Mouse (Mus musculus): Measurements from ENCODE around the gene Tgfbrap1.
A peak's percentile ranks its signal among the peaks of the same experiment; 100 is the strongest.
"Not testable (repeated sequence)": the region's sequence is repeated elsewhere in the genome, so short reads cannot be mapped to it uniquely, and the experiment has no call there.

Gene Tgfbrap1

DNA sequence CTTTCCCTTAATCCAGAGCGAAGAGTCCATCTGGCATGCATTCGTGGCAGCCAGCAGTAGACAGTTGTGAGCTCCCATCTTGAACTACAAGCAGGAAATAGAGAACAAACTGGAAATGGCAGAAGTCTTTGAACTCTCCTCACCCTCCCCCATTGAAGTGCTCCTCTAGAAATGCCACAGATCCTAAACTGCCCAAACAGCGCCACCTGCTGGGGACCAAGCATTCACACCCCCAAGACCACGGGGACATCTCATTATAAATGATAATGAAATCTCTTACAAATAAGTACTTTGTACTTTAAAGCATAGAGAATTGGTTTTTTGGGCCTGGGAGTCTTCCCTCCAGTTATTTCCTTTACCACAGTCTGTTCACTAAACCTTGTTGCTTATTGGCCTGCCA lies 12.1 kb upstream of the Tgfbrap1 start:
- peak; percentile 26 for DNase-seq

DNA sequence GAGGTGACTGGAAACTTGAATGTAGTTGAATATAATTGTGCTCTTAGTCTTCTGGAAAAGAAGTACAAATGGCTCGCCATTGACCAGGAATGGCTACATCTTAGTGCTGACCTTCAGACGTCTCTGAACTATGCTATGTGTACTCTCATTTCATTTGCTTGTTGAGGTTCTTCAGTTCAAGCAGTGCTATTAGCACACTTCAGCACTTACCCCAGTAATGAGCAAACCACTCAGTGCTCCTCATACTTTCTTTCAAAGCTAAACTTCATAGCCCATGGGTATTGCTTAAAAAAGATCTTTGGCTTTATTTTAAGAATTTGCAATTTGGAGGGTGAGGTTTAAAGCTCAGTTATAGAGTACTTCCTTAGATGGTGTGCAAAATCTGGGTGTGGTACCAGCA lies 10.3 kb upstream of the Tgfbrap1 start:
- no peak for DNase-seq

DNA sequence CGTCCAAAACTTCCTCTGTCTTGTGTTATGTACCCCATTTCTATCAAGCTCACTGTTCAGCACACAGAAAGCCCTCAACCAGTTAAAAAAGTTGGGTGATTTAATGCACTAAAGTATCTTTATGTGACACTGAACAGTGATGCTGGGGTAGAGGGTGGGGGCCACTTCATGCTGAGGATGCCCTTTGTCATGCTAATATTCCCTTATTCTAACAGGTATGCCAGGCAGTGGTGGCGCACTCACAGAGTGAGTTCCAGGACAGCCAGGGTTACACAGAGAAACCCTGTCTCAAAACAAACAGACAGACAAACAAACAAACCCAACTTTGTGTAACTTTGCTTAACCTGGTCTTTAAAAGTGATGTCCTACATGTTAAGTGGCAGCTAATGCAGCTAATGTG lies 4.2 kb downstream of the Tgfbrap1 start:
- DNase-seq = no peak

DNA sequence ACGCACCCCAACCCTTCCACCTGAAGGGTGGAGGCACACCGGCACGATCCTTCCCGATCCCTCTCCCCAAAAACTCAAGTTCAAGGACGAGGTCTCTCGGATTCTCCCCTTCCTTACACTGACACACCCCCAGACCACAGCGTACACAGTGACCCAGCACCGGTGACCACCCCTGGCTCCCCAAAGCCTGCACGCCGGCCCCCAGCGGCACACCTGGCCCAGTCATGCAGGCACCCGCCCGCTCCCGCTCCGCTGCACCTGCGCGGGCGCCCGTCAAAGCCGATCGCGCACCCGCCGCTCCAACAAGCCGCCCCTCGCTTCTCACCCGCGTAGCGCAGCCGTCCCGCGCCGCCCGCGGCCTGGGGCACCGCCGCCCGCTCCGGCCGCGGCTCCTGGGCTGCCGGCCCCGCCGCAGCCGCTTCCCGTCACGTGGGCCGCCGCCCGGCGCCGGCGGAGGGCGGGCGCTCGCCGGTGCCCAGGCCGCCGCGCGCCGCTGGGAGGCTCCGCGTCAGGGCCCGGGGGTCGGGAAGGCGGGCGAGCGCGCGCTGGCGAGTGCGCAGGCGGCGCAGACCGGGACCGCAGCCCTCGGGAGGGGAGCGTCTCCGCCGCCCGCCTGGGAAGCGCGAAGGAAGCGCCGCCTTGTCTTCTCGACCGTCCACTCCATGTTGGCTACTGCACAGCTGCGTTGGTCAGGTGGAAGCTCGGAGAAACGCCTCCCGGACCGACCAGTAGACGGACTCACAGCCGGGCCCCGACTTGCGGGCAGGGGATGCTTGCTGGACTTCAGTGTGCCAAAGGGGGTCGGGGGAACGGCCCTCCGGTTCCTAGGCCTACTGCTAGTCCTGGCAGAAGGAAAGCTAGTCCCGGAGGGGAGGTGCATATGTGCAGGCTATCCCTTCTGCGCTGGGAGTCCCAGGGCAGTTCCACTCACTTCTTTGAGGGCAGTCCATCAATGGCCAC lies 6.1 kb downstream of the Tgfbrap1 start:
- peak; percentile 71 for DNase-seq

DNA sequence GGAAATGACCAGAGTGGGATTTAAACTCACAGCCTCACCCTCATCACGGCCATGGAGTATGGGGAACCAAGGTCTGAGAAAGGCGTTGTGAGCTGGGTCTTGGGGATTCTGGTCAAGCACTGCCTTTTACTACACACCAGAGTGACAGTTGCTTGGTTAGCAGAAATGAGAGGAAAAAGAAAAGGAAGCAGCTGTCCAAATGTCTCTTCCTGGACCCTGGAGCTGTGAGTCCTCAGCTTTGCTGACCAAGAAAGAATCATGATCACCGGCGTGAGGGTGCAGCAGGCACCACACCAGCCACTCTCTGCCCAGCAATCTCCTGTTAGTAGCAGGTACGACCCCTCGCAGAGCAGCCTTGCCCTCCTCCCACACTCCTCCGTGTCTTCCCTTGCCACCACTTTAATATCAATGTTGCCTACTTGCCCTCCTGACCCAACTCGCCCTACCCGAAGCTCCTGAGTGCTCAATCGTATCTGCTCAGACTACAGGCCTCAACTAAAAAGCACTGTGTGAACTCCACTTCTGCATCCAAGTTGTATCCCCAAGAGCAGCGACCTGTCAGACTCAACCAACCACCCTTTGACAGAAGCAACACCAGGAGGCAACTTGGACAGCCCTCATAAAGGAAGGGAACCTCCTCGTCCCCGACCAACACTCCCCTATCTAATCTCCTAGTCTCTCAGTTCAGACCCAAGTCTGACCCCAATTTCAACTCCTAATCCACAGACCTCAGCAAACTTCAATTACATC lies 7.0 kb downstream of the Tgfbrap1 start:
- peak; percentile 15 for DNase-seq

DNA sequence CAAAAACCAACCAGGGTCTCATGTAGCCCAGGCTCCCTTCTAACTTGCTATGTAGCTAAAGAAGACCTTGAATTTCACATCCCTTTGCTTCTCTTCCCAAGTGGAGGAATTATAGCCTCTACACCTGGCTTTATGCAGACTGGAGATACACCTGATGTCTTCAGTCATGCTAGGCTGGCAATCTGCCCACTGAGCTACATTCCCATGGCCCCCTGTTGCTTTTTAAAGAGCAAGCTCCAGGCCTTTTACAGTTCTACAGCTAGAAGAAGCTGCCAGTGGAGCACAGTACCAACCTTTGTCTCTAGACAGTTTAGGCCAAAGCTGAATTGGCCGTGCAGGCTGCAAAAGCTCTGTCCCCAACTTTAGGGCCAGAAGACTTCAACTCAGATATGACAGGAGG lies 8.0 kb downstream of the Tgfbrap1 start:
- peak; percentile 22 for DNase-seq

DNA sequence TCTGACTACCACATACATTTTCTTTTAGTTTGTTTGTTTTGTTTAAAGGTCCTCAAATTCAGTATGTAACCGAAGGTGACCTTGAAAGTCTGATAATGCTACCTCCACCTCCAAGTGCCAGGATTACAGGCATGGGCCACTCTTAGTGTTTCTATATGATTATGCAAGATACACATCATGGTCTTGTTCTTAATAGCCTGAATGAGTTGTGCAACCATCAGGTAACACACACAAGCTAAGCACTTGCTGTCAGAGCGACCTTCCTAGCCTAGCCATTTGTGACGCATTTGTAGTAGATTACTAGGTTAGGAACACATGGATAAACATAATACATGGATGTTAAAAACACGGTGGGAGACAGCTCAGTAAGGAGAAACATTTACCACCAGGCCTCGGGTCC lies 15.5 kb downstream of the Tgfbrap1 start:
- DNase-seq = no peak

DNA sequence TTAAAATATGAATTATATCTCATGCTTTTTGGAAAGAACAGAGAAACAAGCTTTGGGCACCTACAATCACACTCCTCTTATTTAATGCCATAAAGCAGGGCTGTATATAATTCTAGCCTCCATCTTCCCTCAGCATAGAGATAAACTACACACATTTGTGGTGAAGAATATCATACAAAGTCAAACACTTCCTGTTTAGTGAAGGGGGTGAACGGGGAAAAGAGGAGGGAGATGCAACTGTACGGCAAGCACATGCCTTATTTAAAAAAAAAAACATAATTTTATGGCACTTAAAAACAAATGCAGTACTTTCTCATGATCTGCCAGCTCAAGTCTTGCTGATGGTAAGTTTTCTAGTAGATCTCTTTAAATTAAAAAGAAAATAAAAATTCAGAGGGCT lies 20.3 kb downstream of the Tgfbrap1 start:
- DNase-seq = no peak

DNA sequence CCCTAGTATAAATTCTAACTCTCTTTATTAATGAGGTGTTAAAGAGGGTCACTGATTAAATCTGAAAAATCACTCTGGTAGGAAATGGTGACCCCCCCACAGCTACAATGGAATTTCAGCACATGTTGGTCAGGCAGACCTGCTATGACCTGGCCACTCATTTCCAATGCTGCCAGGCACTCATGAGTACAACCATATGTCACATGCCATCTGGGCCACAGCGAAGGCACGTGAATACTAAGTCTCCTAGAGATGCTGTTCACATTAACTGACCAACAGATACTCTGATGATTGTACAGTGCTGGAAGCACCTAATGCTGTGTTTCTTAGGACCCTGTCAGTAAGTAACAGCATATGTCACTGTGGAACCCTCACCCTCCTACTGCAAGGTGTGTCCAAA lies 23.6 kb downstream of the Tgfbrap1 start:
- DNase-seq = peak; percentile 45

DNA sequence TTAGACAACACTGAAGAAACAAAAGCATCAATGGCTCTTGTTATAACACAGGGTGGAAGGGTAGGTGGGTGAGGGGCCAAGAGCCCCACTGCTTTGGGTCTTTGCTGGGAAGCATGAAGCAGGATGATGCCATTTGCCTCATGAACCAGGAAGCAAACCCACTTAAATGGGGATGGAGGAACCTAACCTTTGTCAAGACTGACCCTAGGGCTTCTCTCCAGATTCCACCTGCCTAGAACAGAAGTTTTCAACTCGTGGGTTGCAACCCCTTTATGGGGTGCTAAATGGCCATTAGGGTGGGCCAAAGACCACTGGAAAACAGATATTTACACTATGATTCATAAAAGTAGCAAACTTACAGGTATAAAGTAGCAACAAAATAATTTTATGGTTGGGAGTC lies 25.9 kb downstream of the Tgfbrap1 start:
- no peak for DNase-seq

DNA sequence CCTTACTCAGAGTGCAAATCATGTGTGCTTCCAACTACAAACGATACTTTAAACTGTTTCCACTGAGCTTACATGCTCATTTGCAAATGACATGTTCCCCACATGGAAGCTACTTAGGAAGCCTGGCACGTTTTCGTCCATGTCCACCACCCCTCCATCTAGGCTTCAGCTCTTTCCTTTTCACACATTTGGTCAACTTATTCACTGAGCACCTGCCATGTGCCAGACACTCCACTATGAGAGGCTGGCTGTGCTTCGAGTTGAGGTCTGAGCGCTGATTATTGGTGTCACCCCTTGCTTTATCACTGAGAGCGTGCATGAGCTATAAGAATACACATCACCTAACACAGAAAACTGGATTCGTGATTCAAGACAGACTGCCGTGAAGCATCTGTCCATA lies 26.4 kb downstream of the Tgfbrap1 start:
- DNase-seq = no peak

DNA sequence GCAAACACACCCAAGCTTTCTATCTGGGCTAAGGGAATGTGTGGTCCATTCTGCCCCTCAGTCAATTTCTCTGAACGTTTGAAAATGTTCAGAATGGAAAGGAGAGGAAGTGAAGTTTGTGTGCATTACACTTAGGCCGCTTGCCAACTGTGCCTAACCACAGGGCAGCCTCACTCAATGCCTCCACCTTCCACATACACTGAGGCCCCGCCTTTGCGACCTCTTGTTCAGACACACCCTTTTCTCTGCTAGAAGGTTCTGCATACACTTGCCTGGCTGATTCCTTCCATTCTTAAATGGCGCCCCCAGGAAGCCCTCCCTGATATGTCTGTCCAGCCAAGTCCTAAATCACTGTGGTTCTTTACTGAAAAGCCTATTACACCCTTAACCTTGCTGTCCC lies 27.7 kb downstream of the Tgfbrap1 start:
- DNase-seq = no peak

DNA sequence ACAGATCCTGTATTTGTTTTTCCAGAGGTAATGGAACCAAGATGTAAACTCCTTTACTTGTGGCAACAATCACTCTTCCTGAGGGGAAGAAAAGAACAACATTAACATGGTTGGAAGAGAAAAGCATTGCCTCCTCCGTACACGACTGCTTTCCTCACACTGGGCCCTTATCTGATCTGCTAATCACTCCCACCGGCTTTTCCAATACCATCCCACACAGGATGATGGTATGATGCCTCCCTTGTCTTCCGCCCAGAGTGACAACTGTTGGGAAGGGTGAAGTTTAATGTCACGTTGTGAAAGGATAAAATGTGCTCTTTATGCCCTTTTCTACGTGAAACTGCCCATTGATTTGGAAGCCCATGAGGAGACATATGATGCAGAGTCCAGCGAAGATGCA lies 30.9 kb downstream of the Tgfbrap1 start:
- no peak for DNase-seq

DNA sequence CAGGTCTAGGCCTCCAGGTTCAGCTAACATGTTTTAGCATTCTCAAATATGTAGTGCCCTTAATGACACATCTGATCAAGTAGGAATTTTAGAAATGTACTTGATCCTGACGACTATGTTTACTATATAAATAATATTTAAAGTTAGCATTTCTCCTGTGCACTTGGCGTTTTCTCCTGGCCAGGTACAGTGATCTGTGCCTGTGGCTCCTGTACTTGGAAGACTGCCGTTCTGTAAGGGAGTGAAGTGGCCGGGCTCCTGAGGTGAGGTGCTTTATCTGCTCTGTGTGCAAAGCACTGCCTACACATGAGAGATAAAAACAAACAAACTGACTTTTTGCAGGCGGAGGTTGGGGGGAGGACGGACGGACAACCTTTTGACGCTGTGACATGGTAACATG lies 31.9 kb downstream of the Tgfbrap1 start:
- DNase-seq = no peak

DNA sequence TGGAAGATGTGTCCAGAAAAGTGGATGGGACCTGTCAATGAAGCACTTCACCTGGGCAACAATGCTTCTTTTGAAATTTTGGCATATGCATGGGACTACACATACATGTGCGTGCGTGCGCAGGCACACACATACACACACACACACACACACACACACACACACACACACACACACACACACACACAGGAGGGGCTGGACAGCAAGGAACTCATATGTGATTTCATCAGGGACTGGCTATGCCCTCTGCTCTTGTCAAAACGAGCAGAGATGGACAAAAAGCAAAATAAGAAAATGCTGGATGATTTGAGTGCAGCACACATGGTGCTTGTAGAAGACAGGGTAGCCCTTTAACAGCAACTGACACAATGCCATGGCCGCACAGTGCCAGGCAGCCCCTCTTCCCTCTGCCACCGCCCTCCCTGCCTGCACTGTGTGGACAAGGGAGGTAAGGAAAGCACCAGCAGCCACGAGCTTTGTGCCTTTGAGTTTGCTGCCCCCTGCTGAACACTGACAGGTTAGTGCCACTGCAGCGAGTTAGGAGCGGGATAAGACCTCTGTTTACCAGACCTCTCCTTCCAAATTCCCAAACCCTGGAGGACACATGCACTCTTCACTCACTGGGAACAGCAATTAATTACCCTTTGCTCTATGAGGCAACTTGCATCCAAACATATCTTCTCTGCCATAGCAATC lies 32.7 kb downstream of the Tgfbrap1 start:
- DNase-seq = peak; percentile 40

DNA sequence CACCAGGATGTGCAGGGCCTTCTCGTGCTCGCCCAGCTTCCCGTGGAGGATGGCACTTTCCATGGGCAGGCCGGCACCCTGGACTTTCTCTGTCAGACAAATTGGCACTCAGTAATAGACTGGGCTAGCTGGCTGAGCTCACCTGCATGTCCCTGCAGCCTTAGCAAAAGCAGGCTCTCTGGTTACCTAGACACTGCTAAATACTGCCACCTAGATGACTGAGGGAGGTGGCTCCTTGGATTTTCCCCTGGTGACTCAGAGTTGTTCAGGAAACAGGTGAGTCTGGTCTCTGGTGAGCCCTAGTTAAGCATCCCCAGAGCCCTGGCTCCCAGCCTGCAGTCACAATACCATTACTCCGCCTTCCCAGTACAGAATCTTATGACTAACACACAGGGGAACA lies 46.5 kb downstream of the Tgfbrap1 start:
- DNase-seq = no peak

DNA sequence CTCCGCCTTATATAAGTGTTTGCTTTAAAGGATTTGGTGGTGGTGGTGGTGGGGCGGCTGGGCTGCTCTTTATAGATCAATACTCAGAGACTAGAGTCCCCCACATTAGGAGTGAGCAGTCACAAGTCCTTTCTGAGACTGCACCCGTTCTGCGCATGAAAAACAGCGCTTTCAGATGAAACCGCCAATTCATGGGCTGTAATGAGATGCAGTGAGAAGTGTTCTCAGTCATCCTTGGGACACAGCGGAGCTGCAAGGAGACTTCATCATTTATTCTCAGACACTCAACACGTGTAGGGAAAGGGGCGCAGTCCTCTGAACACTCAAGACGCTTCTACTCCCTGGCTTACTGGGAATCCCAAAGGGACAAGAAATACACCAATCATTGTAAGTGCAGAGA lies 50.6 kb downstream of the Tgfbrap1 start:
- no peak for DNase-seq

DNA sequence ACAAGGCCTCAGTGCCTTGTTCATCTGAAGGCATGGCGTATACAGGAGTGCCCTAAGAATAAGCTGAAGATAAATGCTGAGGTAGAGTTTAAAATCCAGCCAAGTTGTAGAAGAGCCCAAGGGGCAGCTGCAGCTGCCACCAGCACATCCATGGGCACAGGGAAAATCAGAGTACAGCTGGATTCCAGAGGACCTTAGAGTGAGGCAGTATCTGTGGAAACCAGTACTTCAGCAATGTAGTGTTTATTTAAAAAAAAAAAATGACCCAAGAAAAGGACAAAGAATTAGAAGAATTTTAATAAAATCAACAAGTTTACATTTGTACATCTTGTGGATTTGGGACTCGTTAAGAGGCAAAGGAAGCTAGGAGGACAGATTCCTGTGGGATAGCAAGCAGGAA lies 51.4 kb downstream of the Tgfbrap1 start:
- no peak for DNase-seq

DNA sequence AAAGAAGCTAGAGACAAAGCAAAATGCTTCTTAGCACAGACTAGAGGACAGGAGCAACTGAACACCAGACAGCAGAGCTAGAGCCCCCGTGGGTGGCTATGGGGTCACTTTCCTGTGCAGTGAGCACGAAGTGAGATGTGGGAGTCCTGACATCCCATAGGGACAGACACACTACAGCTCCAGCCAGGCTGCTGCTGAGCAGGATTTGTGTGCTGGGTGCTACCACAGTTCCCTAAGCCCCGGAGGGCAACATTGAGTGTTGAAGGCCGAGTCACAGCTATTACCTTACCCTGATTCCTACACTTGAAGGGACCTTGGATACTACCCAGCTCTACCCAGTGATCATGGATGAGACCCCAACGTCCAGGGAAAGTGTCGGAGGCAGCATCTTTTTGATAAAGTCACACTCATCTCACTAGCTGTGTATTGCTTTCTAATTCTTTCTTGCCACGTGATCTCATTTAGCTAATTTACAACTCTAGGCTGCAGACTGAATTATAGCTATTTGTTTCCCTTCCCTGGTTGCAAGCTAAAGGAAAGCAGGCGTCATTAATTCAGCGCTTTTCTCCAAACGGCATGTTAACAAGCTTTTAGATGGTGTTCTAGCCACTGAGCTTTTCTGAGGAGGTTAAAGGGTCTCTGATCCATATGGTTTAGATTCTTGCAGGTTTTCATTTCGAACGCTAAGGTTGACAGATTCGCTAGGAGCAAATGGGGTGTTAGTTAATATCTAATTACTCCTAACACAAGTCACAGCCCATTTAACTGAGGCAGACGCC lies 53.0 kb downstream of the Tgfbrap1 start:
- DNase-seq = no peak

DNA sequence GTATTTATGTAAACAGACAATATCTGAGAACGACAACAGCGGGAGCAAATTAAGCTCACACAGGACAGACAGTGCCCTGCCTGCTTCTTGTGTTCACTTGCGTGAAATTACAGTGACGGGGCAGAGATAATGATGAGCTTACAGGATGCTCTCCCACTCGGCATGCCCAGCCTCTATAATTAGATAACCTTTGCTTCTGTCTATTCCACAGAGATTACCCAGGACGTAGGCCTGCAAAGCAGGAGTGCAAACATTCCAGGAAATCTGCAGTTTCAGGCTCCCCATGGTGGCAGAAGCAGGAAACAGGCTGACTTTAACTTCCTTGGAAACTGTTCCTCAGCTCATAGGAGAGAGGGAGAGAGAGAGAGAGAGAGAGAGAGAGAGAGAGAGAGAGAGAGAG lies 56.2 kb downstream of the Tgfbrap1 start:
- DNase-seq = no peak

DNA sequence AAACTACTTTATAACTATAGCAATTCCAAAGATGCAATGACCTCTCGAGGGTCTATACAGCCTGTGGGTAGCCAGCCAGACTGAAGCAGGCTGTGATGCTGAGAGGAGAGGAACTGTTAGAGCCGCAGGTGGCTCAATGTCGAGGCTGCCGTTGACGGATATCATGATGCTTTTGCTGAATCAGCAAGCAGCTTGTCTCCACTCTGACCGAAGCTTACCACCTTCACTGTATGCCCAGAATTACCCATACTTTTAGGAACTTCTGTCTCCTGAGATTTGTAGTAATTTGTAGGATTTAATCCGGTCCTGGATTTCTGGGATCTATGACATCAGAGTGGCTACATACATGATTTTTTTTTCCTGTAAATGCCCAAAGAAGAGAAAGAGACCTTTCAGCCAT lies 62.4 kb downstream of the Tgfbrap1 start:
- DNase-seq = no peak

DNA sequence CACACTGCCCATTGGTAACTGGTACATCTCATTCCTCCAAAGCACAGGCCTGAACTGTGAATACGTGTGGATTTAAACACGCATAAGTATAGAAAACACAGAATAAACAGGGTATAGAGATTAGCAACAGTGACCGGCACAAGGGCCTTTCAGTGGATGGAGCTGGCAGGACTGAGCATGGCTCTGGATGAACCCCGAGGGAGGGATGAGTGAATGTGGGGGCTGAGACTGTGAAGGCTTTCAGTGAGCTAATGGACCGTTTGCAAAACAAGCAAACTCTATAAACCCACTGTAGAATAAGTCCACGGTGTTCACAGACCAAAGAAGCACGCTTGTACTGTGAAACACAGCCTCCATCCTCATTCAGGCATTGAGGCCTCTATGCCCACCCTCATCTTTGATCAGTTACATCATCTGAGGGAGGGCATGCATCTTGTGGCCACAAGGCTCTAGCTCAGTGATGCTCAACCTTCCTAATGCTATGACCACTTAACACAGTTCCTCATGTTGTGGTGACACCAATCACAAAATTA lies 83.2 kb downstream of the Tgfbrap1 start:
- not testable (repeated sequence) for DNase-seq

DNA sequence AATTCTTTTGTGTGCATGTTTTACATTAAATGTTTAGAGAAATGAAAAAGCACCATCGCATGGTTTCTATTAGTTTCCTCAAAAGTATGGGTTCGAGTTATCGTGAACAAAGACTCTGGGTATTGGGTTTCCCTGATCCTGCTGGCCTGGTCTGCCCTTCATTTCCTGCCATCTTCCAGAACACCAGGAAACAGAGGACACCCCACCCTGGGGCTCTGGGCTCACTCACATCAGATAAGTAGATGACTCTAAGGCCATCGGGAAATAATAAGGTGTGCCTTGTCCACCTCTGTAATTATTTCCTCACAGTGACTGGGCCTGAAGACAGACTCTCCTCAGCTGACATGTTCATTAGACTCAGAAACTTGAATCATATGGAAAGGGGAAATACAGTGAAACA lies 88.0 kb downstream of the Tgfbrap1 start:
- DNase-seq = no peak

All from cerebellum, adult 11 months (tissue).